Mouse (Mus musculus) heart, adult 2 months (tissue): ENCODE results near the gene Mtch1. TPM values are rescaled to one million over a fixed set of nuclear protein-coding genes. Genes with fewer than 3 reads are reported as not detected.
A peak's percentile ranks its signal among the peaks of the same experiment; 100 is the strongest.
"Not testable (repeated sequence)": the region's sequence is repeated elsewhere in the genome, so short reads cannot be mapped to it uniquely, and the experiment has no call there.

Source experiments
- DNase-seq, 2 experiments: peaks; one replicate each; pipeline ENCODE4 v3.0.0; 2021
- H3K27ac ChIP-seq: fragments of 200-600 bp; 2 replicates; pipeline ENCODE4 v1.8.1; 2022
- H3K27me3 ChIP-seq: fragments of 200-500 bp; 2 replicates; pipeline ENCODE4 v1.6.1; 2012; ENCODE audit warnings: mild to moderate bottlenecking, low read length, inconsistent platforms, mixed read lengths; ENCODE audit not compliant: control insufficient read depth, insufficient read depth
- H3K36me3 ChIP-seq: fragments of 200-500 bp; 2 replicates; pipeline ENCODE4 v1.6.1; 2012; ENCODE audit warnings: low read length, inconsistent platforms; ENCODE audit not compliant: control insufficient read depth, insufficient read depth
- H3K4me1 ChIP-seq: fragments of 200-500 bp; 2 replicates; pipeline ENCODE4 v1.6.1; 2011; ENCODE audit warnings: low read length; ENCODE audit not compliant: control insufficient read depth, insufficient read depth
- H3K4me3 ChIP-seq: fragments of 200-600 bp; 2 replicates; pipeline ENCODE4 v1.8.1; 2022
- H3K79me2 ChIP-seq: fragments of 200-500 bp; replicated peaks from 2 replicates; pipeline ENCODE4 v1.6.1; 2012; ENCODE audit warnings: mild to moderate bottlenecking, inconsistent platforms, low read length, moderate library complexity, mixed read lengths; ENCODE audit not compliant: control insufficient read depth, insufficient read depth
- H3K9ac ChIP-seq: fragments of 200-500 bp; 2 replicates; pipeline ENCODE4 v1.6.1; 2012; ENCODE audit warnings: low read depth, mild to moderate bottlenecking, control low read depth, inconsistent platforms, low read length, mixed read lengths
- CTCF ChIP-seq: fragments of 200-600 bp; IDR thresholded peaks from 2 replicates; pipeline ENCODE4 v1.8.1; 2022; ENCODE audit warnings: antibody characterized with exemption, mild to moderate bottlenecking, moderate library complexity
- EP300 ChIP-seq: fragments of 200-500 bp; IDR thresholded peaks from 2 replicates; pipeline ENCODE4 v1.6.1; 2011; ENCODE audit warnings: low read depth, low read length, control low read depth; ENCODE audit not compliant: insufficient read depth
- POLR2A ChIP-seq: fragments of 200-500 bp; IDR thresholded peaks from 2 replicates; pipeline ENCODE4 v1.6.1; 2011; ENCODE audit warnings: mild to moderate bottlenecking, low read depth, low read length, control low read depth; ENCODE audit not compliant: insufficient read depth
- WGBS: fragments of 180-500 bp; shearing (Covaris S2); methylation state at CpG from one replicate; pipeline ENCODE4 v1.1.7; 2018; 5-methylcytosine and 5-hydroxymethylcytosine counted together
- intact Hi-C: fragments of 180-260 bp; cut with DNase I; formaldehyde crosslinking; loops from one replicate; pipeline ENCODE4 v1.15.1; 2025
- polyA plus RNA-seq: library from polyadenylated mRNA; depleted of rRNA; stranded (reverse); fragments of >200 nt; gene quantifications from 2 replicates; pipeline ENCODE4 v1.2.3, GENCODE M21; 2012
- total RNA-seq, 2 experiments: library from RNA; stranded (reverse); gene quantifications; 2 replicates each; pipeline ENCODE4 v1.2.3; 2021

Gene Mtch1
- total and polyA plus RNA-seq, 3 experiments, result 186 to 234 (median 203) TPM

DNA sequence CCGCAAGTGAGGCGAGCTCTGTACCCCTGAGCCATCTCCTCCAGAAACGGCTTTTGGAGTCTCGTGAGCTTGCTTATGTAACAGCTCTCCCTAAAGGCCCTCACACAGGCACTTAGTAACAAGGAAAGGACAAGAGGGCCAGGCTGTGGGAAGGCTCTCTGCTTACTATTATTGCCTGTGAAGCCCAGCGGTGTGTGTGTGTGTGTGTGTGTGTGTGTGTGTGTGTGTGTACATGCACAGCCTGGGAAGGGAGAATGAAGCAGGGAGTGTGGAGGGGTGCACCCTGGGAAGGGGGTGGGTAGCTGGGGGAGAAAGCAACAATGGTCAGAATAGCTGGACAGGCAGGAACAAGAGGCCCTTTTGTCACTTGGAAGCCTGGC, 7.7 kb upstream of the Mtch1 start:
- H3K4me3 ChIP-seq, result no peak overlapping the region
- H3K9ac ChIP-seq, result peak overlapping the region; percentile 26
- peaks cover 12% of the 10 kb centered on the region for H3K4me1 ChIP-seq
- TF ChIP-seq POLR2A (0 out of 2 replicates have a peak, but pooled peaks have one; percentile 22), EP300 (no peak)
- peak overlapping the region; percentile 90 for H3K27ac ChIP-seq
- intact Hi-C loops, result loop anchor here (5.0 kb wide), 1 partner anchor 88 kb away; the partner anchor contains the start of gene BC004004
- H3K27me3 ChIP-seq, result no peaks in the 10 kb centered on the region
- H3K79me2 ChIP-seq, result no peaks in the 10 kb centered on the region
- DNase-seq, result no peak
- no peaks in the 10 kb centered on the region for H3K36me3 ChIP-seq
- 24% methylated on average over 5 of the region's 5 CpGs for WGBS

DNA sequence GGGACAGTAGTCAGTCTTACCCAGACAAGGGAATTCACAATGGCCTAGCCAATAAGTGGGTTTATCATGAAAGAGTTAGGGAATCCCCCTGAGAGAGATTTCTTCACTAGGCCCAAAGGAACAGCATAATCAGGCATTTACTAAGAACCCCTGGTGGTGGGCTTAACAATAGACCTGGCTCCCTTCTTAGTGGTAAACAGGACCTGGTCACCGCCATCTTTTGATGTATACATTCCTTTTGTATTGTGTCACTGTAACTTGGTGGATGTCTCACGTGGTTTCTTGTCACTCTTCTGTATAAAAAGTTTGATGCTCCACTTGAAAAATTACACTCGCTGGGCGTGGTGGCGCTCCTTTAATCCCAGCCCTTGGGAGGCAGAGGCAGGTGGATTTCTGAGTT, 3.3 kb upstream of the Mtch1 start:
- H3K4me1 ChIP-seq, result peaks cover 12% of the 10 kb centered on the region
- H3K27me3 ChIP-seq, H3K79me2 ChIP-seq, H3K4me3 ChIP-seq, H3K27ac ChIP-seq, intact Hi-C loops, H3K36me3 ChIP-seq, DNase-seq, H3K9ac ChIP-seq: not testable (repeated sequence)
- WGBS, result 82% methylated on average over 5 of the region's 5 CpGs

DNA sequence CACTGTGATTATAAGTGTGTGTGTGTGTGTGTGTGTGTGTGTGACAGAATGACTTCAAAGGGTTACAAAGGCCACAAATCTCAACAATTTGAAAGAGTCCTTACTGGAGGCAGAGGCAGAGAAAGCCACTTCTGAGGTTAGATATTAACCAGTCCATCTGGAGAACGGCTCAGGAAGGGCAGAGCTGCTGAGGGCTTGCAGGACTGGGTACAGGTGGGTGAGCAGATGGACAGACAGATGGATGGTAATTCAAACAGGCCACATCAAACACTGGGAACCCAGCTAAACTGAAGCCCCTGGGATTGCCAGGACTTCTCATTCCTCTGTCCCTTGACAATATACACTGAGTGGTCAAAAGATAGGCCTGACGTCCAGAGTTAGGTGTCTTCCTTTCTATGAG, 1.3 kb upstream of the Mtch1 start:
- intact Hi-C loops, result no loop called here
- Histone ChIP-seq H3K4me3 (no peak overlapping the region), H3K9ac (no peak overlapping the region), H3K4me1 (peaks cover 8% of the 10 kb centered on the region), H3K79me2 (peaks cover 4% of the 10 kb centered on the region; the same call in 1 of the 2 replicates), H3K27me3 (no peaks in the 10 kb centered on the region), H3K36me3 (no peaks in the 10 kb centered on the region), H3K27ac (no peak overlapping the region)
- DNase-seq, result no peak
- TF ChIP-seq POLR2A, result no peak
- no peak for TF ChIP-seq EP300
- TF ChIP-seq CTCF, result no peak
- WGBS, result 85% methylated on average over 2 of the region's 2 CpGs

DNA sequence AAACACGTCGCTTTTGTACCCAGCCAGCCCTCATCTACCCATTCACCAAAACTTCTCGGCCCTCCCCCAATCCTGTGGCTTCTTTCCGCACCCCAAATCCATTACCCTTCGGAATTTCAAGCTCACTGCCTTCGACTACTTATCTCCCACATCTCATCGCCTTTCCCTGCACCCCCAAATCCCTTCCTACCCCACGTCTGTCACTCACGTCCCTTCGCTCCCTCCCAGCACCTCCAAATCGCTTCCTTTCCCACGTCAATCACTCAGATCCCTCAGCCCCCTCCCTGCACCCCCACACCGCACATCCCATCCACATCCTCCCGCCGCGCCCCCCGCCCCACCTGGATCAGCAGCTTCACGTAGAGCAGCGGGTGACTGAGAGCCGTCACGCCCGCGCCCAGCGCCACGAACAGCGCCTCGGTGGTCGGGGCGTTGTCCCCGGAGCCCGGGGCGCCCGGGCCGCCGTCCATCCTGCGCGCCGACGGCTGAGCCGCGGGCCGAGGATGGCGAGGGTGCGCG, 549 bp downstream of the Mtch1 start:
- Histone ChIP-seq H3K79me2 (peaks cover 4% of the 10 kb centered on the region; the same call in 1 of the 2 replicates), H3K27me3 (no peaks in the 10 kb centered on the region), H3K36me3 (no peaks in the 10 kb centered on the region), H3K4me3 (peak overlapping the region; percentile 72), H3K4me1 (peaks cover 15% of the 10 kb centered on the region), H3K27ac (peak overlapping the region; percentile 80), H3K9ac (peak overlapping the region; percentile 79)
- no peak for DNase-seq
- under 1% methylated on average over 43 of the region's 45 CpGs for WGBS
- no peak for TF ChIP-seq POLR2A
- TF ChIP-seq CTCF, result no peak
- no peak for TF ChIP-seq EP300
- intact Hi-C loops, result no loop called here

DNA sequence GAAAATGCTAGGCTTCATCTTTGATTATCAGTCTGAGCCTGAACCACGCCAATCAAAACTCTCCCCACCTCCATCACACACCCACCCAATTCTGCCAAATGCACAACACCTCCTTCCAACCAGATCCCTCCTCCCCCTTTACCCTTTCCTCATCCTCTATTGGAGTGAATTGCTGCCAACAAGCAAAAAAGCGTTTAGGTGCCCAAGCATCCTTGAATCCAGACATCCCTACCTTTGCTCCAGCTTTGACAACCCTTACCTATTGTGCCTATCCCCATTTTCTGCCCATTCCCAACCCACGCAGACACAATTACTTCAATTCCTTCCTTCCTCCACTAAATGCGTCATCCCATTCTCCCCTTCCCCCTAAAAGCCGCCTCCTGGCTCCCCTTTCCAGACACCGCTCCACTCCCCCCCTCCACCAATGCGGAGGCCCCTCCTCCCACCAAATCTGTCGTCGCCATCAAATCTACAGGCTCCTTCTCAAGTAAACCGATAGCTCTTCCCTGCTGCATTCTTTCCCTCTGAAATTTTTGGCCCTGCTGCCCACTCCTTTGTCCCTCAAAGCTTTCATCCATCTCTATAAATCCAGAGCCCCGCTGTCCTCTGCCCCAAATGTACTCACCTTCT, 1.1 kb downstream of the Mtch1 start:
- Histone ChIP-seq H3K9ac (peak overlapping the region; percentile 79), H3K27me3 (no peaks in the 10 kb centered on the region), H3K4me3 (peak overlapping the region; percentile 72), H3K36me3 (no peaks in the 10 kb centered on the region), H3K27ac (peak overlapping the region; percentile 80), H3K79me2 (peaks cover 4% of the 10 kb centered on the region; the same call in 1 of the 2 replicates), H3K4me1 (peaks cover 19% of the 10 kb centered on the region)
- peak; percentile 51 to 62 for DNase-seq
- intact Hi-C loops, result no loop called here
- TF ChIP-seq EP300 (no peak), POLR2A (no peak), CTCF (no peak)
- 3% methylated on average over 11 of the region's 11 CpGs for WGBS

DNA sequence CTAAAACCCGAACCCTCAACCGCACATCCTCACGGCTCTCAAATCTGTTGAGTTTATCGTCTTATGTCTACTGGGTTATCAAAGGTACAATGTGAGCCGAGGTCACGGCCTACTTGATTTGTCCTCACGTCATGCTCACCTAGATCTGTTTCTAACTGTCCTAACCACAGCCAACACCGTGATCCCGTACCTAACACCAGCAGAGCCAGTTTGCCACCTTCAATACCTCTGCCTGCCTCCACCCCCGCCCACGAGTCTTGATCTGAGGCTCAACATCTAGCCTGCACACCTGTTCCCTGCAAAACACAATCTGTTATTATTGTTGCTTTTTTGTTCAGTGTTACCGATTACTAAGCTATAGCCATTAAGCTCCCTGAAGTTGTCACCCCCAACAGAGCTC, 2.5 kb downstream of the Mtch1 start:
- Histone ChIP-seq H3K4me1 (peaks cover 26% of the 10 kb centered on the region), H3K27ac (no peak overlapping the region), H3K4me3 (no peak overlapping the region), H3K9ac (no peak overlapping the region), H3K79me2 (peaks cover 4% of the 10 kb centered on the region; the same call in 1 of the 2 replicates), H3K27me3 (no peaks in the 10 kb centered on the region), H3K36me3 (no peaks in the 10 kb centered on the region)
- 74% methylated on average over 12 of the region's 12 CpGs for WGBS
- intact Hi-C loops, result no loop called here
- TF ChIP-seq EP300 (no peak), CTCF (no peak), POLR2A (no peak)
- no peak for DNase-seq
